Mouse (Mus musculus): ENCODE data around the gene Gpatch4. TPM values are rescaled to one million over a fixed set of nuclear protein-coding genes. Genes with fewer than 3 reads are reported as not detected.

The Gpatch4 gene
- polyA plus RNA-seq, 1 experiment: 8.0 TPM

DNA sequence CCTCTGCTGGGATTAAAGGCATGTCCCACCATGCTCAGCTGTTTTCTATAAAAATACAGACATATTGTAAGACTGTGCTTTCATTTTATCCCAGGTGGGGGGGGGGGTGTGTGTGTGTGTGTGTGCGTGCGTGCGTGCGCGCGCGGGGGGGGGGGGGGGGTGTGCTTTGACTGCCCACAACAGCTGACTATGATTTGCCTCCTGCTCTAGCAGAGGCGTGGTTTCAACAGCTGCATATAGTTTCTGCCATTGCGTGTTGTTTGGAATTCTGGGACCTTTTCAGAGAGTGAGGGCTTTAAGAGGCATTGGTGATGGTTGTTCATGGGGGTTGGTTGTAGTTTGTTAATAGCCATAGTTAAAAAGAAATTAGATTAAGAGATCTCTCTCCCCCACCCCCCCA is 42.6 kb downstream of the Gpatch4 start:
- WGBS: 97% methylated on average over 9 of the region's 9 CpGs
- DNase-seq (ENCODE audit: low read depth, low spot score): no peak

GRCm38 (mm10) chr3:88087688-88088087 is 44.8 kb downstream of the Gpatch4 start:
- WGBS: 92% methylated on average over 1 of the region's 1 CpGs
- DNase-seq (ENCODE audit: low read depth, low spot score): no peak

GRCm38 (mm10) chr3:88090106-88090505 is 47.2 kb downstream of the Gpatch4 start:
- DNase-seq (ENCODE audit: low read depth, low spot score): no peak
- 98% methylated on average over 7 of the region's 7 CpGs for WGBS

- DNase-seq (ENCODE audit: low read depth, low spot score): no peak
- 93% methylated on average over 6 of the region's 6 CpGs for WGBS
Observed at GRCm38 (mm10) chr3:88090616-88091015, 47.7 kb downstream of the Gpatch4 start.

- no peak for DNase-seq (ENCODE audit: low read depth, low spot score)
- WGBS: 97% methylated on average over 5 of the region's 5 CpGs
Observed at GRCm38 (mm10) chr3:88094126-88094525, 51.2 kb downstream of the Gpatch4 start.

GRCm38 (mm10) chr3:88097666-88098065 is 54.8 kb downstream of the Gpatch4 start:
- 86% methylated on average over 6 of the region's 6 CpGs for WGBS
- DNase-seq (ENCODE audit: low read depth, low spot score): no peak

- no peak for DNase-seq (ENCODE audit: low read depth, low spot score)
- WGBS: 60% methylated on average over 3 of the region's 3 CpGs
Observed at GRCm38 (mm10) chr3:88100251-88100650, 57.3 kb downstream of the Gpatch4 start.

DNA sequence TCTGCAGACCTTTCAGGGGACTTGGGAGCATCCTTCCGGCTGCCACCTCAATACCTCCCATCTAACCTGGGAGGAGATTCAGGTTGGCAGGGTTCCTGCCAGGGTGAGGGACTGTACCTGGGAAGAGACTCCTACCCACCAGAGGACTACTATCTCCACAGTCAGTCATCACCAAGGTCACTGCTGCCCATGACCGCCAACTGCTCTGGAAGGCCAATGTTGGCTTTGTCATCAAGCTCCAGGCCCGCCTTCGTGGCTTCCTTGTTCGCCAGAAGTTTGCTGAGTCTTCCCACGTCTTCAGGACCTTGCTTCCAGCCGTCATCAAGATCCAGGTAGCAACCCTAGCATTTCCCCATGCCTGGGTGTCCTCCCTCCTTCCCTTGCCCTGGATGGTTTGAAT is 58.8 kb downstream of the Gpatch4 start:
- no peak for DNase-seq (ENCODE audit: low read depth, low spot score)
- 91% methylated on average over 7 of the region's 7 CpGs for WGBS

DNA sequence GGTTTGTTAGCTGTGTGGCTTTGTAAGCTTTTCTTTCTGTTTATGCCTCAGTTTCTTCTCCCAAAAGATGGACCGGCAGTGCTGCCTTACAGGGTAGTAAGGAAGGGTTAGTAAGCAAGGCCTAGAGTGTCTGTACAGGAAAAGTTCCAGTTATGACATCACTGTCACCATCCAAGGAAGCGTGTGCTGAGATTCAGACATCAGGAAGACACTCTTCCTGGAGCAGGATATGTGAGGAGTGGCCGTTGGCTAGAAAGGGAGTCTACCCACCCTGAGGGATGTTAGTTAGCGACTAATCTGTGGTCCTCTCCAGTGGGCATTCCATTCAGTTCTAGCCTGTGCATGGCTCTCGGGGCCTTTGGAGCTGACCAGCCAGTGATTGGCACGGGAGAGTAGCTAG is 59.3 kb downstream of the Gpatch4 start:
- DNase-seq (ENCODE audit: low read depth, low spot score): no peak
- WGBS: 89% methylated on average over 6 of the region's 6 CpGs

GRCm38 (mm10) chr3:88102611-88103010 is 59.7 kb downstream of the Gpatch4 start:
- WGBS: 81% methylated on average over 6 of the region's 6 CpGs
- no peak for DNase-seq (ENCODE audit: low read depth, low spot score)

Other genes with a start within 250 kb of the Gpatch4 start
- 0.07 and 0.16 TPM in 2 replicates for gene Ntrk1, start 247.9 kb upstream of the Gpatch4 start, polyA plus RNA-seq (2012; rRNA removed)
- 1.3 and 1.6 TPM in 2 replicates for gene Insrr, start 246.2 kb upstream of the Gpatch4 start, polyA plus RNA-seq (2012; rRNA removed)
- 11.3 and 17.1 TPM in 2 replicates for gene Pear1, start 218.8 kb upstream of the Gpatch4 start, polyA plus RNA-seq (2012; rRNA removed)
- 3.5 and 5.6 TPM in 2 replicates for gene Sh2d2a, start 196.4 kb upstream of the Gpatch4 start, polyA plus RNA-seq (2012; rRNA removed)
- gene Prcc, start 157.5 kb upstream of the Gpatch4 start, polyA plus RNA-seq (2012; rRNA removed): 28.5 and 30.2 TPM in 2 replicates
- 73.5 and 78.7 TPM in 2 replicates for gene Hdgf, start 136.8 kb upstream of the Gpatch4 start, polyA plus RNA-seq (2012; rRNA removed)
- gene Mrpl24, start 123.6 kb upstream of the Gpatch4 start, polyA plus RNA-seq (2012; rRNA removed): 63.4 and 64.1 TPM in 2 replicates
- gene Isg20l2, start 112.8 kb upstream of the Gpatch4 start, polyA plus RNA-seq (2012; rRNA removed): 14.0 and 15.3 TPM in 2 replicates
- 17.5 and 22.5 TPM in 2 replicates for gene Rrnad1, start 112.4 kb upstream of the Gpatch4 start, polyA plus RNA-seq (2012; rRNA removed)
- gene Crabp2, start 94.4 kb upstream of the Gpatch4 start, polyA plus RNA-seq (2012; rRNA removed): not detected in 2 replicates
- gene Nes, start 72.0 kb upstream of the Gpatch4 start, polyA plus RNA-seq (2012; rRNA removed): 0.87 and 1.4 TPM in 2 replicates
- gene Bcan, start 42.9 kb upstream of the Gpatch4 start, polyA plus RNA-seq (2012; rRNA removed): 0.20 TPM in 1 of 2 replicates, not detected in the other
- gene Hapln2, start 15.5 kb upstream of the Gpatch4 start, polyA plus RNA-seq (2012; rRNA removed): not detected in 2 replicates
- gene Naxe, start 15.4 kb downstream of the Gpatch4 start, polyA plus RNA-seq (2012; rRNA removed): 62.6 and 75.5 TPM in 2 replicates
- gene Ttc24, start 35.2 kb downstream of the Gpatch4 start, polyA plus RNA-seq (2012; rRNA removed): not detected in 2 replicates
- gene Iqgap3, start 38.9 kb downstream of the Gpatch4 start, polyA plus RNA-seq (2012; rRNA removed): 14.3 and 18.7 TPM in 2 replicates
- gene Mef2d, start 99.3 kb downstream of the Gpatch4 start, polyA plus RNA-seq (2012; rRNA removed): 26.1 and 40.8 TPM in 2 replicates
- 32.9 and 50.2 TPM in 2 replicates for gene Rhbg, start 211.6 kb downstream of the Gpatch4 start, polyA plus RNA-seq (2012; rRNA removed)
- gene Gm38392, start 244.1 kb downstream of the Gpatch4 start, polyA plus RNA-seq (2012; rRNA removed): 0.30 TPM in 1 of 2 replicates, not detected in the other